Mouse (Mus musculus): ENCODE data around the gene St6galnac1. TPM values are rescaled to one million over a fixed set of nuclear protein-coding genes. Genes with fewer than 3 reads are reported as not detected.
A peak's percentile ranks its signal among the peaks of the same experiment; 100 is the strongest.
"Not testable (repeated sequence)": the region's sequence is repeated elsewhere in the genome, so short reads cannot be mapped to it uniquely, and the experiment has no call there.

The St6galnac1 gene
- polyA plus RNA-seq, 1 experiment, result 0.69 TPM

GRCm38 (mm10) chr11:116749733-116750132, 25.6 kb downstream of the St6galnac1 start:
- WGBS, result 77% methylated on average over 8 of the region's 8 CpGs

GRCm38 (mm10) chr11:116748692-116749091, 26.6 kb downstream of the St6galnac1 start:
- not testable (repeated sequence) for H3K36me3 ChIP-seq (ENCODE audit: control insufficient read depth, insufficient read depth, low read length); H3K27ac ChIP-seq (ENCODE audit: insufficient read depth, low read depth, low read length); DNase-seq; H3K27me3 ChIP-seq (replicated peaks; ENCODE audit: control insufficient read depth, insufficient read depth, low read length); H3K4me1 ChIP-seq (ENCODE audit: control insufficient read depth, insufficient read depth, low read length); H3K4me3 ChIP-seq (ENCODE audit: insufficient read depth, low read depth, low read length)
- WGBS, result 93% methylated on average over 2 of the region's 2 CpGs

More at GRCm38 (mm10) chr11:116749733-116750132, 25.6 kb downstream of the St6galnac1 start:
- no peaks in the 10 kb centered on the region for H3K27me3 ChIP-seq (replicated peaks; ENCODE audit: control insufficient read depth, insufficient read depth, low read length)
- no peak for DNase-seq
- no peak overlapping the region for H3K4me3 ChIP-seq (ENCODE audit: insufficient read depth, low read depth, low read length)
- H3K27ac ChIP-seq (ENCODE audit: insufficient read depth, low read depth, low read length), result no peak overlapping the region
- no peak for TF ChIP-seq CTCF (conservative IDR thresholded peaks at IDR 0.05; ENCODE audit: insufficient read depth, insufficient read length, low read depth, low read length)
- TF ChIP-seq POLR2A (IDR thresholded peaks at IDR 0.05; ENCODE audit: low read depth, low read length), result no peak
- no peaks in the 10 kb centered on the region for H3K36me3 ChIP-seq (ENCODE audit: control insufficient read depth, insufficient read depth, low read length)
- no peaks in the 10 kb centered on the region for H3K4me1 ChIP-seq (ENCODE audit: control insufficient read depth, insufficient read depth, low read length)

GRCm38 (mm10) chr11:116746822-116747221, 28.5 kb downstream of the St6galnac1 start:
- not testable (repeated sequence) for H3K27me3 ChIP-seq (replicated peaks; ENCODE audit: control insufficient read depth, insufficient read depth, low read length); H3K4me3 ChIP-seq (ENCODE audit: insufficient read depth, low read depth, low read length); DNase-seq; H3K36me3 ChIP-seq (ENCODE audit: control insufficient read depth, insufficient read depth, low read length); H3K27ac ChIP-seq (ENCODE audit: insufficient read depth, low read depth, low read length); H3K4me1 ChIP-seq (ENCODE audit: control insufficient read depth, insufficient read depth, low read length)
- 90% methylated on average over 3 of the region's 3 CpGs for WGBS

GRCm38 (mm10) chr11:116745457-116745856, 29.9 kb downstream of the St6galnac1 start:
- WGBS, result 71% methylated on average over 2 of the region's 2 CpGs
- DNase-seq; H3K4me1 ChIP-seq (ENCODE audit: control insufficient read depth, insufficient read depth, low read length); H3K27me3 ChIP-seq (replicated peaks; ENCODE audit: control insufficient read depth, insufficient read depth, low read length); H3K4me3 ChIP-seq (ENCODE audit: insufficient read depth, low read depth, low read length); H3K27ac ChIP-seq (ENCODE audit: insufficient read depth, low read depth, low read length); H3K36me3 ChIP-seq (ENCODE audit: control insufficient read depth, insufficient read depth, low read length): not testable (repeated sequence)

GRCm38 (mm10) chr11:116738411-116738810, 36.9 kb downstream of the St6galnac1 start:
- TF ChIP-seq CTCF (conservative IDR thresholded peaks at IDR 0.05; ENCODE audit: insufficient read depth, insufficient read length, low read depth, low read length), result peak; percentile 56
- no peak for TF ChIP-seq POLR2A (IDR thresholded peaks at IDR 0.05; ENCODE audit: low read depth, low read length)
- Histone ChIP-seq H3K4me3 (ENCODE audit: insufficient read depth, low read depth, low read length) (no peak overlapping the region), H3K27me3 (replicated peaks; ENCODE audit: control insufficient read depth, insufficient read depth, low read length) (no peaks in the 10 kb centered on the region; the same call in 1 of the 2 replicates), H3K27ac (ENCODE audit: insufficient read depth, low read depth, low read length) (no peak overlapping the region), H3K4me1 (ENCODE audit: control insufficient read depth, insufficient read depth, low read length) (no peaks in the 10 kb centered on the region), H3K36me3 (ENCODE audit: control insufficient read depth, insufficient read depth, low read length) (no peaks in the 10 kb centered on the region)
- WGBS, result 46% methylated on average over 11 of the region's 11 CpGs
- DNase-seq, result no peak

- no peaks in the 10 kb centered on the region for H3K4me1 ChIP-seq (ENCODE audit: control insufficient read depth, insufficient read depth, low read length)
- TF ChIP-seq POLR2A (IDR thresholded peaks at IDR 0.05; ENCODE audit: low read depth, low read length) (no peak), CTCF (conservative IDR thresholded peaks at IDR 0.05; ENCODE audit: insufficient read depth, insufficient read length, low read depth, low read length) (no peak)
- peak; percentile 24 for DNase-seq
- no peaks in the 10 kb centered on the region for H3K27me3 ChIP-seq (replicated peaks; ENCODE audit: control insufficient read depth, insufficient read depth, low read length)
- H3K27ac ChIP-seq (ENCODE audit: insufficient read depth, low read depth, low read length), result no peak overlapping the region
- 70% methylated on average over 4 of the region's 4 CpGs for WGBS
- no peaks in the 10 kb centered on the region for H3K36me3 ChIP-seq (ENCODE audit: control insufficient read depth, insufficient read depth, low read length)
- H3K4me3 ChIP-seq (ENCODE audit: insufficient read depth, low read depth, low read length), result no peak overlapping the region
Measured at GRCm38 (mm10) chr11:116732536-116732935, 42.8 kb downstream of the St6galnac1 start.

- H3K27me3 ChIP-seq (replicated peaks; ENCODE audit: control insufficient read depth, insufficient read depth, low read length); H3K4me3 ChIP-seq (ENCODE audit: insufficient read depth, low read depth, low read length): not testable (repeated sequence)
- WGBS, result 95% methylated on average over 6 of the region's 6 CpGs
Measured at GRCm38 (mm10) chr11:116731060-116731580, 44.2 kb downstream of the St6galnac1 start.

GRCm38 (mm10) chr11:116729276-116730008, 45.9 kb downstream of the St6galnac1 start:
- Histone ChIP-seq H3K4me1 (ENCODE audit: control insufficient read depth, insufficient read depth, low read length) (no peaks in the 10 kb centered on the region), H3K27ac (ENCODE audit: insufficient read depth, low read depth, low read length) (no peak overlapping the region), H3K27me3 (replicated peaks; ENCODE audit: control insufficient read depth, insufficient read depth, low read length) (no peaks in the 10 kb centered on the region), H3K36me3 (ENCODE audit: control insufficient read depth, insufficient read depth, low read length) (no peaks in the 10 kb centered on the region), H3K4me3 (ENCODE audit: insufficient read depth, low read depth, low read length) (no peak overlapping the region)
- DNase-seq, result no peak
- WGBS, result 77% methylated on average over 9 of the region's 9 CpGs
- TF ChIP-seq CTCF (conservative IDR thresholded peaks at IDR 0.05; ENCODE audit: insufficient read depth, insufficient read length, low read depth, low read length), result no peak
- TF ChIP-seq POLR2A (IDR thresholded peaks at IDR 0.05; ENCODE audit: low read depth, low read length), result no peak

More at GRCm38 (mm10) chr11:116731060-116731580, 44.2 kb downstream of the St6galnac1 start:
- H3K4me1 ChIP-seq (ENCODE audit: control insufficient read depth, insufficient read depth, low read length); H3K27ac ChIP-seq (ENCODE audit: insufficient read depth, low read depth, low read length); H3K36me3 ChIP-seq (ENCODE audit: control insufficient read depth, insufficient read depth, low read length); DNase-seq: not testable (repeated sequence)

Measured in kidney, adult 2 months (tissue).